Mouse (Mus musculus): ENCODE measurements around the gene Arsb. TPM values are rescaled to one million over a fixed set of nuclear protein-coding genes. Genes with fewer than 3 reads are reported as not detected.

Gene Arsb
- polyA plus RNA-seq, 1 experiment from 2014 or later, result 5.8 TPM

DNA sequence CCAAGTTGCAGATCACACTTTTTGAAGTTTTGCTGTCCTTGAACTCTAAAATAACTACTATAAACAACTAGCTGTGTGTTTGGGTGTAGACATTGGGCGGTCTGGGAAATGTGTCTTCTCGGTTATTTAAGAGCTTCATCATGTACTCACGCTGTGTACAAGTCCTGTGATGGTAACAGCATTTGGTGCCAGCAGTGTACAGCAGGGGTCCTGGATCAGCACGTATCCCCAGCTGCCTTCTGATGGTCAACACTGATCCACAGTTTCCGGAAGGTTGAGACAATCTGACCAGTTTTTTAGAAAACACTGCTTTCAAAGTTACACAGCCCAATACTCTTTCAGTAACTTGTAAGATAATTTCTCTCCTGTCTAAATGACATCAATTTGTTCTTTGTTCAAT lies 108.0 kb downstream of the Arsb start:
- Histone ChIP-seq H3K4me3 (ENCODE audit: low read depth, low read length) (no peak overlapping the region), H3K9me3 (ENCODE audit: control insufficient read depth, low read length) (no peaks in the 10 kb centered on the region)
- WGBS, result 84% methylated on average over 5 of the region's 5 CpGs

DNA sequence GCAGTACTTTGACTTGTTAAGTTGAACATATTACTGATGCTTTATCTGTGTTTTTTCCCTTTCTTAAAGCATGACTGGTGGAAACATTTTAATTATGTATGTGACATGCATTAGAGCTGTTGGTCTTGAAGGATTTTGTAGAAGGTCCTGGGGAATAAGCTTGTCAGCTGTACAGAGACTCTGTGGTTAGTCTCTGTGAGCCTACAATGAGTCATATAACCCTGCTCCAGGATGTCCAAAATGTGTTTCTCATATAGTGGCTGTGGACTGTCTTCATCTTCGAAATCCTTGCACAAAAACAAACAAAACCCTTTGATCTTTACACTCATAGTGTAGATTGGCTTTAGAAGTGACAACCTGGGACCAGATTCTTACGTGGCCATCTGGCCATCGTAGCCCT lies 110.7 kb downstream of the Arsb start:
- H3K4me1 ChIP-seq (replicated peaks; ENCODE audit: control insufficient read depth, insufficient read depth, low read length), result no peaks in the 10 kb centered on the region
- no peak for DNase-seq (ENCODE audit: low spot score)
- H3K4me3 ChIP-seq (ENCODE audit: low read depth, low read length), result no peak overlapping the region
- H3K27me3 ChIP-seq (replicated peaks; ENCODE audit: control insufficient read depth, insufficient read depth, low read length), result no peaks in the 10 kb centered on the region
- no peak for ATAC-seq (replicated peaks; ENCODE audit: low FRiP score)
- 80% methylated on average over 3 of the region's 3 CpGs for WGBS
- H3K9me3 ChIP-seq (ENCODE audit: control insufficient read depth, low read length), result no peaks in the 10 kb centered on the region
- no peak overlapping the region for H3K27ac ChIP-seq (ENCODE audit: low read depth, low read length)
- no peaks in the 10 kb centered on the region for H3K36me3 ChIP-seq (ENCODE audit: control insufficient read depth, insufficient read depth, low read length)
- no peak overlapping the region for H3K9ac ChIP-seq (ENCODE audit: low read depth, low read length)
- H3K4me2 ChIP-seq, result no peak overlapping the region

More for the DNA sequence above, 108.0 kb downstream of the Arsb start:
- no peaks in the 10 kb centered on the region for H3K4me1 ChIP-seq (replicated peaks; ENCODE audit: control insufficient read depth, insufficient read depth, low read length)
- no peak overlapping the region for H3K9ac ChIP-seq (ENCODE audit: low read depth, low read length)
- H3K4me2 ChIP-seq, result no peak overlapping the region
- H3K27me3 ChIP-seq (replicated peaks; ENCODE audit: control insufficient read depth, insufficient read depth, low read length), result no peaks in the 10 kb centered on the region
- no peaks in the 10 kb centered on the region for H3K36me3 ChIP-seq (ENCODE audit: control insufficient read depth, insufficient read depth, low read length)
- no peak for DNase-seq (ENCODE audit: low spot score)
- H3K27ac ChIP-seq (ENCODE audit: low read depth, low read length), result no peak overlapping the region
- ATAC-seq (replicated peaks; ENCODE audit: low FRiP score), result no peak

DNA sequence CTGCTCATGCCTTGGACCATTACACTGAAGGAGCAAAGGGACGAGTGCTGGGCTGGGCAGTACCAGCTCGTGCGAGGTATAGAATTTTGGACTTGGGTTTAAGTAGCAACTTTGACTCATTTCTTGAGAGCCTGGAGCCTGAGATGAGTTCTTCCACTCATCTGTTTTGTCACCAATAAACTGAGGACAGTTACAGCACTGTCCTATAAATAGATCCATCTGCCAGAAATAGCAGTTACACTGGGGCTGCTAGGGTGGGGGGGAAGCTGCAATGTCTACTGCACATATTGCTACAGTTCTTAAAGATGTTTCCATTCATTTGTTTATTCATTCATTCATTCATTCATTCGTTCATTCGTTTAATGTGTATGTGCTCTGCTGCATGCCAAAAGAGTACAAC lies 115.6 kb downstream of the Arsb start:
- ATAC-seq (replicated peaks; ENCODE audit: low FRiP score) (no peak), DNase-seq (ENCODE audit: low spot score) (no peak)
- Histone ChIP-seq H3K27me3 (replicated peaks; ENCODE audit: control insufficient read depth, insufficient read depth, low read length) (no peaks in the 10 kb centered on the region), H3K27ac (ENCODE audit: low read depth, low read length) (no peak overlapping the region), H3K9ac (ENCODE audit: low read depth, low read length) (no peak overlapping the region), H3K36me3 (ENCODE audit: control insufficient read depth, insufficient read depth, low read length) (no peaks in the 10 kb centered on the region), H3K9me3 (ENCODE audit: control insufficient read depth, low read length) (no peaks in the 10 kb centered on the region), H3K4me2 (no peak overlapping the region), H3K4me3 (ENCODE audit: low read depth, low read length) (no peak overlapping the region), H3K4me1 (replicated peaks; ENCODE audit: control insufficient read depth, insufficient read depth, low read length) (no peaks in the 10 kb centered on the region)
- 88% methylated on average over 5 of the region's 5 CpGs for WGBS

DNA sequence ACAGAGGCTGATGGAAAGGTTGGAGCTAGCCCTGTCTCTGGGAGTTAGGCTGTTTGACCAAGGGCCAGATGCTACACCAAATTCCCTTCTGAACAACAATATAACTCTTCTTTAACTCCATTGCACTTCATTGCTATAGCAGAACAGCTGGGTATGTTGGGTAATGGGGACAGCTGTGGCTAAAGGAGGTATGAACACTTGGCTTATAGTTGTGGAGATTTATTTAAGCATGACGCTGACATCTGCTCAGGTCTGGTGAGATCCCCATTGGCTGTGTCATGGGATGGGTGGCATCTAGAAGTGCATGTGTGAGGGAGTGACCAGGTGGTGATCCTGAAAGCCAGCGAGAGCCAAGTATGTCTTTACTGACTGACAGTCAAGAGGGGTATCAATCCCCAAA lies 116.8 kb downstream of the Arsb start:
- H3K9me3 ChIP-seq (ENCODE audit: control insufficient read depth, low read length), result no peaks in the 10 kb centered on the region
- no peak overlapping the region for H3K9ac ChIP-seq (ENCODE audit: low read depth, low read length)
- no peaks in the 10 kb centered on the region for H3K27me3 ChIP-seq (replicated peaks; ENCODE audit: control insufficient read depth, insufficient read depth, low read length)
- DNase-seq (ENCODE audit: low spot score) (no peak), ATAC-seq (replicated peaks; ENCODE audit: low FRiP score) (no peak)
- WGBS, result 88% methylated on average over 2 of the region's 2 CpGs
- H3K4me2 ChIP-seq, result no peak overlapping the region
- H3K27ac ChIP-seq (ENCODE audit: low read depth, low read length), result no peak overlapping the region
- H3K36me3 ChIP-seq (ENCODE audit: control insufficient read depth, insufficient read depth, low read length), result no peaks in the 10 kb centered on the region
- H3K4me1 ChIP-seq (replicated peaks; ENCODE audit: control insufficient read depth, insufficient read depth, low read length), result no peaks in the 10 kb centered on the region
- H3K4me3 ChIP-seq (ENCODE audit: low read depth, low read length), result no peak overlapping the region

DNA sequence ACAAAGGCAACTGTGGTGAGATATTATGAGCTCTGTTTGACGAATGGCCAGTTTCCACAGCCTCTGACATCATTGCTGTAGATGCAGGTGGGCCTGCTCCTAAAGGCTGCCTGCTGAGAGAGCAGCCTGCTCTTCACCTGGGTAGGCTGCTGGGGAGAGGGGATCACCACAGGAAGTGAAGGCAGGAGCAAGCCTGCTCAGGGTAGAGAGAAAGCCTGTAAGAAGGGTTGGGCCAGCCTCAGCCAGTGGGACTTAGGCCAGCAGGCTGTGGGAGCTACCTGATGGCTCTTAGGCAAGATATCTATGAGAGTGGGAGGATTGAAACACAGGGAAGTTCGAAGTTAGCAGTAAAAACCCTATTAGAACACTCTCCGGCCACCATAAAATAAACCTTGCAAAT lies 117.5 kb downstream of the Arsb start:
- Histone ChIP-seq H3K4me3 (ENCODE audit: low read depth, low read length) (no peak overlapping the region), H3K27me3 (replicated peaks; ENCODE audit: control insufficient read depth, insufficient read depth, low read length) (no peaks in the 10 kb centered on the region), H3K27ac (ENCODE audit: low read depth, low read length) (no peak overlapping the region), H3K9me3 (ENCODE audit: control insufficient read depth, low read length) (no peaks in the 10 kb centered on the region), H3K4me2 (no peak overlapping the region), H3K36me3 (ENCODE audit: control insufficient read depth, insufficient read depth, low read length) (no peaks in the 10 kb centered on the region), H3K4me1 (replicated peaks; ENCODE audit: control insufficient read depth, insufficient read depth, low read length) (no peaks in the 10 kb centered on the region), H3K9ac (ENCODE audit: low read depth, low read length) (no peak overlapping the region)
- WGBS, result 72% methylated on average over 3 of the region's 3 CpGs
- DNase-seq (ENCODE audit: low spot score) (no peak), ATAC-seq (replicated peaks; ENCODE audit: low FRiP score) (no peak)

DNA sequence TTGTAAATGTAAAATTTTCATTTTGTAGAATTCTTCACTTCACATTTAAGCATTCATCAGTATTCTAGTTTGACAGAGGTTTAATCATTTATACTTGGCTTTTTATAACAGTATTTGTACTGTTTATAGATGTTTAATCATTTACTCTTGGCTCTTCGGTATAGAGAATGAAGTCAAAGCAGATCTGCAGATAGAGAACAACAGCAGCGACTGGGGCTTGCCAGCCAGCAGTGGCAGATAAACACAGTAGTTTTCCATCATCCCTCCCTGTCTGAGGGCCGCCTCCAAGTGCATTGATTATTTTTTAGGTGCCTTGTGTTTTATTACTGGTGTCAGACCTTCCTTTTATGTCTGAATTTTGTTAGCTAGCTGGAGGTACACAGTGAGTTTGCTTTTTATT lies 118.6 kb downstream of the Arsb start:
- Histone ChIP-seq H3K9me3 (ENCODE audit: control insufficient read depth, low read length) (no peaks in the 10 kb centered on the region), H3K4me2 (no peak overlapping the region), H3K4me3 (ENCODE audit: low read depth, low read length) (no peak overlapping the region), H3K9ac (ENCODE audit: low read depth, low read length) (no peak overlapping the region), H3K36me3 (ENCODE audit: control insufficient read depth, insufficient read depth, low read length) (no peaks in the 10 kb centered on the region), H3K4me1 (replicated peaks; ENCODE audit: control insufficient read depth, insufficient read depth, low read length) (no peaks in the 10 kb centered on the region), H3K27me3 (replicated peaks; ENCODE audit: control insufficient read depth, insufficient read depth, low read length) (no peaks in the 10 kb centered on the region), H3K27ac (ENCODE audit: low read depth, low read length) (no peak overlapping the region)
- ATAC-seq (replicated peaks; ENCODE audit: low FRiP score) (no peak), DNase-seq (ENCODE audit: low spot score) (no peak)
- 40% methylated on average over 3 of the region's 3 CpGs for WGBS

DNA sequence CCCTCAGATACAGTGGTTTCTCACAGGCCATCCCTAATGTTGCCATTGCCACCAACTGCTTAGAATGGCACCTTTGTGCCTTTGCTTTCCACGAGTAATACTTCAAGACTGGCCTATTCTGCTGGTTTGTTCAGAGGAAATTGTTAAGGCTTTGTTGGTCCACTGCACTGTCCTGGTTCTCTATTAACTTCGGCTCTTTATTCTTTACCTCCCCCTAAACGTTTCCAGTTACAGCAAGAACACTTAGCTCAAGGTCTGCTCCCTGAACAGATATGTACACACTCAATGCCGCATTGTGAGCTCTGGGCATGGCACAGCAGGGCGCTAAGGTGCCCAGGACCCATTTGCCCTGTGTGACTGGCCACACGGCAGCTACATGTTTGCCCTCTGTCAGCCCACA lies 119.8 kb downstream of the Arsb start:
- Histone ChIP-seq H3K27ac (ENCODE audit: low read depth, low read length) (no peak overlapping the region), H3K4me2 (no peak overlapping the region), H3K36me3 (ENCODE audit: control insufficient read depth, insufficient read depth, low read length) (no peaks in the 10 kb centered on the region), H3K9ac (ENCODE audit: low read depth, low read length) (no peak overlapping the region), H3K4me3 (ENCODE audit: low read depth, low read length) (no peak overlapping the region), H3K4me1 (replicated peaks; ENCODE audit: control insufficient read depth, insufficient read depth, low read length) (no peaks in the 10 kb centered on the region), H3K27me3 (replicated peaks; ENCODE audit: control insufficient read depth, insufficient read depth, low read length) (no peaks in the 10 kb centered on the region), H3K9me3 (ENCODE audit: control insufficient read depth, low read length) (no peaks in the 10 kb centered on the region)
- 77% methylated on average over 6 of the region's 6 CpGs for whole genome bisulfite sequencing
- ATAC-seq (replicated peaks; ENCODE audit: low FRiP score) (no peak), DNase-seq (ENCODE audit: low spot score) (no peak)

DNA sequence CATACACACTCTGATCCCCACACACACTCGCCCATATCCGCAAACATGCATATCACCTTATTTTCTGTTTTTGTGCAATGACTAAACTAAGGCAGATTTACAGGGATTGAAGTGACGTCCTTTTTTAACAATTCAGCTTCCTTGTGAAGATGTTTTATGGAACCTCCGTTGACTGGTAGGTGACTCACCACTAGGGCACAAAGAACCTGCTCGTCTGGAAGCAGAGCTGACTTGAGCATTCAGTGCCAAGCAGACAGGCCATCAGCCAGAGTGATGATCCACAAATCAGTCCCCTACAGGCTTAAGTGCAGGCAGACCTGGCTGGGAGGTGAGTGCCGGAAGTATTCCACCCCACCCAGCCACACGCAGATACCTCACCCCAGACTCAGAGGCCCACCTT lies 120.7 kb downstream of the Arsb start:
- ATAC-seq (replicated peaks; ENCODE audit: low FRiP score), result no peak
- H3K27ac ChIP-seq (ENCODE audit: low read depth, low read length), result no peak overlapping the region
- WGBS, result 87% methylated on average over 7 of the region's 7 CpGs

DNA sequence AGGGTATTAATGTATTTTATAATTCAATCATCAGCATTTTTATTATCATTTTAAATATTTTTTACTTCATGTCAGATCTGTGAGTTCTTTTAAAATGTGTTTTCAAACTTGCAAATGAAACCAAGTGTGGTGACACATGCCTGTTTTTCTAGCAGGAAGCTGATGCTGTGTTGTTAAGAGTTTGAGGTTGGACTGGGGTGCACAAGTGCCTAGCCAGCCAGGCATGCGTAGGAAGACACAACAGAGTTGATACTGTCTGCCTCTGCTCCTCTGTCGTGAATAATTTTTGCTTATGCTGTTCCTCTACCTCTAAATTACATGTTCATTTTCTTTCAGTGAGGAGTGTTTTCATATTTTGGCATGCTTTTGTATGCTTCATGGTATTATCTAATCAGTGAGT lies 122.7 kb downstream of the Arsb start:
- Histone ChIP-seq H3K9ac (ENCODE audit: low read depth, low read length) (no peak overlapping the region), H3K4me1 (replicated peaks; ENCODE audit: control insufficient read depth, insufficient read depth, low read length) (no peaks in the 10 kb centered on the region), H3K36me3 (ENCODE audit: control insufficient read depth, insufficient read depth, low read length) (no peaks in the 10 kb centered on the region), H3K4me2 (no peak overlapping the region), H3K27me3 (replicated peaks; ENCODE audit: control insufficient read depth, insufficient read depth, low read length) (no peaks in the 10 kb centered on the region), H3K4me3 (ENCODE audit: low read depth, low read length) (no peak overlapping the region), H3K9me3 (ENCODE audit: control insufficient read depth, low read length) (no peaks in the 10 kb centered on the region), H3K27ac (ENCODE audit: low read depth, low read length) (no peak overlapping the region)
- DNase-seq (ENCODE audit: low spot score) (no peak), ATAC-seq (replicated peaks; ENCODE audit: low FRiP score) (no peak)
- 55% methylated on average over 2 of the region's 2 CpGs for WGBS

More for the DNA sequence above, 120.7 kb downstream of the Arsb start:
- Histone ChIP-seq H3K4me2 (no peak overlapping the region), H3K4me3 (ENCODE audit: low read depth, low read length) (no peak overlapping the region), H3K4me1 (replicated peaks; ENCODE audit: control insufficient read depth, insufficient read depth, low read length) (no peaks in the 10 kb centered on the region), H3K36me3 (ENCODE audit: control insufficient read depth, insufficient read depth, low read length) (no peaks in the 10 kb centered on the region), H3K9ac (ENCODE audit: low read depth, low read length) (no peak overlapping the region), H3K9me3 (ENCODE audit: control insufficient read depth, low read length) (no peaks in the 10 kb centered on the region), H3K27me3 (replicated peaks; ENCODE audit: control insufficient read depth, insufficient read depth, low read length) (no peaks in the 10 kb centered on the region)
- no peak for DNase-seq (ENCODE audit: low spot score)

All from liver, embryonic 11.5 days (tissue).